Mouse (Mus musculus): ENCODE results near the gene Fbxo46. TPM values are rescaled to one million over a fixed set of nuclear protein-coding genes. Genes with fewer than 3 reads are reported as not detected.
A peak's percentile ranks its signal among the peaks of the same experiment; 100 is the strongest.

Fbxo46 gene
- polyA plus RNA-seq, 1 experiment from 2014 or later = 5.1 TPM

DNA sequence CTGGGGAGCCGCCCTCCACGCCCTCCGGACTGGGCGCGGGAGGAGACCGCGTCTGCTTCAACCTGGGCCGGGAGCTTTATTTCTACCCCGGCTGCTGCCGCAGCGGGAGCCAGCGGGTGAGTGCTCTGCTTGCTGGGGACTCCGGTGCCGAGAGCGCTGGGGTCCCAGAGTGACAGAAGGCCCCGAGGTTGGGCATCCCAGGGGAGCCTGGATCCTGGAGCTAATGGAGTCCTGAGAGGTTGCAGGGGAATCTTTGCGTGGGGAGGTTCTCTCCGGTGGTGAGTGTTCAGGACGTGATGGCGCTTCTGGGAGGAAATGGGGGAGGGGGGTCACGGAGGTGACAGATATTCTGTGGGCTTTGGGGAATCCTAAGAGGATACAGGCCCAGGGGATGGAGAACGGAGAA, 43.1 kb upstream of the Fbxo46 start:
- Histone ChIP-seq H3K9ac (ENCODE audit: low read depth, low read length) (peak overlapping the region; percentile 89), H3K27ac (ENCODE audit: low read depth, low read length) (peak overlapping the region; percentile 58), H3K36me3 (ENCODE audit: control insufficient read depth, insufficient read depth) (peaks cover 29% of the 10 kb centered on the region), H3K27me3 (replicated peaks; ENCODE audit: control insufficient read depth, insufficient read depth, low read length) (0 out of 2 replicates have a peak, but pooled peaks cover 4% of the 10 kb centered on the region), H3K4me1 (replicated peaks; ENCODE audit: control insufficient read depth, insufficient read depth, low read length) (no peaks in the 10 kb centered on the region), H3K9me3 (ENCODE audit: control insufficient read depth) (no peaks in the 10 kb centered on the region), H3K4me3 (ENCODE audit: low read depth, low read length) (peak overlapping the region; percentile 74), H3K4me2 (replicated peaks; ENCODE audit: low read depth) (peak overlapping the region; percentile 91)
- WGBS = 2% methylated on average over 21 of the region's 22 CpGs
- no peak; the same call in 1 of the 2 replicates for ATAC-seq
- no peak for TF ChIP-seq CTCF (IDR thresholded peaks at IDR 0.05; ENCODE audit: low read depth)

DNA sequence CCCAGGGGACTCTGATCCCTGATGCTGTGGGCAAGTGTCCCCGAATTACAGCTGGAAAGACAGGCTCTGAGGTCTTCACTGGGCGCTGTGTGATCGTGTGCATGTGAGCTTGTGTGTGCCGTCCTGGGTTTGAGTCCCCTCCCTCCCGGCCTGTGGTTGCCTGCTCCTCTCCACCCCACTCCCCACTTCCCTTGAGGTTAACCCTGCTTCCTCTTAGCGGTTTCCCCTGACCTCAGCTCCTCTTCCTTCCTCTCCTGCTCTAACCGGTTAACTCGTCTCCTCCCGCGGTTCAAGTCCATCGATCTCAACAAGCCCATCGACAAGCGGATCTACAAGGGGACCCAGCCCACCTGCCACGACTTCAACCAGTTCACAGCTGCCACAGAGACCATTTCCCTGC, 41.9 kb upstream of the Fbxo46 start:
- Histone ChIP-seq H3K9ac (ENCODE audit: low read depth, low read length) (no peak overlapping the region), H3K9me3 (ENCODE audit: control insufficient read depth) (no peaks in the 10 kb centered on the region), H3K4me1 (replicated peaks; ENCODE audit: control insufficient read depth, insufficient read depth, low read length) (no peaks in the 10 kb centered on the region), H3K27ac (ENCODE audit: low read depth, low read length) (no peak overlapping the region), H3K4me2 (replicated peaks; ENCODE audit: low read depth) (peak overlapping the region; percentile 91), H3K36me3 (ENCODE audit: control insufficient read depth, insufficient read depth) (peaks cover 35% of the 10 kb centered on the region), H3K27me3 (replicated peaks; ENCODE audit: control insufficient read depth, insufficient read depth, low read length) (0 out of 2 replicates have a peak, but pooled peaks cover 4% of the 10 kb centered on the region), H3K4me3 (ENCODE audit: low read depth, low read length) (no peak overlapping the region)
- TF ChIP-seq CTCF (IDR thresholded peaks at IDR 0.05; ENCODE audit: low read depth) = no peak
- 68% methylated on average over 14 of the region's 14 CpGs for WGBS
- no peak for ATAC-seq

DNA sequence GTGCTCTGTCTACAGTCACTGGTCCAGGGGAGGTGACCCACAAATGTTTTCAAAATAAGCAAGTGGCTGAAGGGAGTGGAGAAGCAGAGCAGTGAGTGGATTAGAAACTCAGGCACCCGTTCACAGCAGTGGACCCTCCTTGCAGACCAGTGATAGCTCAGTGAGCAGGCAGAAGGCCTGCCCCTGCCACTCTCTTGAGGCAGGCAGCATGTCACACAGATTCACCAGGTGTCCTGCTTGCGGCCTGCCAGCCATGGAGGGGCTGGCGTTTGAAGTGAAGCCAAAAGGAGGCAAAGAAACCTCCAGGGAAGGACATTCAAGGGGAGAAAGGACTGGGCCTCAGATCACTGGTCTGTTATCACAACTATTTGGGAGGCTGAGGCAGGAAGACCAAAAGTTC, 40.9 kb upstream of the Fbxo46 start:
- Histone ChIP-seq H3K9ac (ENCODE audit: low read depth, low read length) (no peak overlapping the region), H3K36me3 (ENCODE audit: control insufficient read depth, insufficient read depth) (peaks cover 35% of the 10 kb centered on the region), H3K27ac (ENCODE audit: low read depth, low read length) (no peak overlapping the region; the same call in 1 of the 2 replicates), H3K9me3 (ENCODE audit: control insufficient read depth) (no peaks in the 10 kb centered on the region), H3K27me3 (replicated peaks; ENCODE audit: control insufficient read depth, insufficient read depth, low read length) (0 out of 2 replicates have a peak, but pooled peaks cover 4% of the 10 kb centered on the region), H3K4me3 (ENCODE audit: low read depth, low read length) (no peak overlapping the region), H3K4me2 (replicated peaks; ENCODE audit: low read depth) (no peak overlapping the region), H3K4me1 (replicated peaks; ENCODE audit: control insufficient read depth, insufficient read depth, low read length) (no peaks in the 10 kb centered on the region)
- WGBS = 86% methylated on average over 3 of the region's 3 CpGs
- TF ChIP-seq CTCF (IDR thresholded peaks at IDR 0.05; ENCODE audit: low read depth) = no peak
- ATAC-seq = no peak

DNA sequence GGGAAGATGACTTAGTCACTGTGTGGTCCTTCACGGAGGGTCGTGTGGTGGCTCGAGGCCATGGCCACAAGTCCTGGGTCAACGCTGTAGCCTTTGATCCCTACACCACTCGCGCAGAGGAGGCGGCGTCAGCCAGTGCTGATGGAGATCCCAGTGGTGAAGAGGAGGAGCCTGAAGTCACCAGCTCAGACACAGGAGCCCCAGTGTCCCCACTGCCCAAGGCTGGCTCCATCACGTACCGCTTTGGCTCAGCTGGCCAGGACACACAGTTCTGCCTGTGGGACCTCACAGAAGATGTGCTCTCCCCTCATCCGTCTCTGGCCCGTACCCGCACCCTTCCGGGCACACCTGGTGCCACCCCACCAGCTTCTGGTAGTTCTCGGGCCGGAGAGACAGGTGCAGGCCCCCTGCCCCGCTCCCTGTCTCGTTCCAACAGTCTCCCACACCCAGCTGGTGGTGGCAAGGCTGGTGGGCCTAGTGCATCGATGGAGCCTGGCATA, 39.2 kb upstream of the Fbxo46 start:
- H3K27me3 ChIP-seq (replicated peaks; ENCODE audit: control insufficient read depth, insufficient read depth, low read length) = no peaks in the 10 kb centered on the region
- 92% methylated on average over 19 of the region's 19 CpGs for WGBS

DNA sequence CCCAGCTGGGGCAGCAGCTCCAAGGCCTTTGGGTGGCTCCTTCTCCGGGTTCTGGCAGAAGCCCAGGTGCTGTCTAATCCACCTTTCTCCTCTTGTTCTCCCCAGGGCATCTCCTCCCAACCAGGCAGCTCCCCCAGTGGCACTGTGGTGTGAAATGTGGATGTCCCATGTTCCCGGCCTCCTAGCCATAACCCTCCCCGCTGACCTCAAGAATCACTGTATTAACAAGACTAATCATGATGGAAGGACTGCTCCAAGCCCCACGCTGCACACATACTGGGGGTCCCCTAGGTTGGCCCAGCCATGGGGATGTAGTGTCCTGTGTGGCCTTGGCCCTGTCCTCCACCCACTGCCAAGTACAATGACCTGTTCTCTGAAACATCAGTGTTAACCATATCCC, 37.5 kb upstream of the Fbxo46 start:
- Histone ChIP-seq H3K4me1 (replicated peaks; ENCODE audit: control insufficient read depth, insufficient read depth, low read length) (no peaks in the 10 kb centered on the region), H3K36me3 (ENCODE audit: control insufficient read depth, insufficient read depth) (peaks cover 35% of the 10 kb centered on the region), H3K9me3 (ENCODE audit: control insufficient read depth) (no peaks in the 10 kb centered on the region), H3K27me3 (replicated peaks; ENCODE audit: control insufficient read depth, insufficient read depth, low read length) (no peaks in the 10 kb centered on the region), H3K4me2 (replicated peaks; ENCODE audit: low read depth) (no peak overlapping the region), H3K4me3 (ENCODE audit: low read depth, low read length) (no peak overlapping the region), H3K27ac (ENCODE audit: low read depth, low read length) (no peak overlapping the region), H3K9ac (ENCODE audit: low read depth, low read length) (no peak overlapping the region)
- no peak for TF ChIP-seq CTCF (IDR thresholded peaks at IDR 0.05; ENCODE audit: low read depth)
- ATAC-seq = no peak
- WGBS = 93% methylated on average over 4 of the region's 4 CpGs

More for the DNA sequence above, 39.2 kb upstream of the Fbxo46 start:
- H3K9me3 ChIP-seq (ENCODE audit: control insufficient read depth) = no peaks in the 10 kb centered on the region
- no peak for ATAC-seq
- peaks cover 35% of the 10 kb centered on the region for H3K36me3 ChIP-seq (ENCODE audit: control insufficient read depth, insufficient read depth)
- no peaks in the 10 kb centered on the region for H3K4me1 ChIP-seq (replicated peaks; ENCODE audit: control insufficient read depth, insufficient read depth, low read length)
- H3K27ac ChIP-seq (ENCODE audit: low read depth, low read length) = no peak overlapping the region
- no peak for TF ChIP-seq CTCF (IDR thresholded peaks at IDR 0.05; ENCODE audit: low read depth)
- H3K9ac ChIP-seq (ENCODE audit: low read depth, low read length) = no peak overlapping the region; the same call in 1 of the 2 replicates
- no peak overlapping the region for H3K4me3 ChIP-seq (ENCODE audit: low read depth, low read length)
- no peak overlapping the region for H3K4me2 ChIP-seq (replicated peaks; ENCODE audit: low read depth)

DNA sequence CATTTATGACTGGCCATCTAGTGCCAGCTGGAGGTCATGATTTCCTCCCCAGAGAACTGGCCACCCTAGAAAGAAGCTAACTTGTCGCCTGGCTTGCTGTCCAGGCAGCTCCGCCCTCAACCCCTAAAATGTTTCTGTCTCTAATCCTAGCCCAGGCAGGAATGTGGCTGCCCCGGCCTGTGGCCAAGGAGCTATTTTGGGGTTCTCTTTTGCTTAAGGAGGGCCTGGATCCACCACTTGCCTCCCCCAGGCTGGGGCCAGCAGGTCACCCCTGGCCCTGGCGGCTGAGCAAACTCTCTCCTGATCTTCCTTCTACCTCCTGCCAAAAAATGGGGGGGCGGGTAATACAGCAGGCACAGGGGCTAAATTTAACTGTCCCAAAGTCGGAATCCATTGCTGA, 36.6 kb upstream of the Fbxo46 start:
- no peak for ATAC-seq
- H3K4me3 ChIP-seq (ENCODE audit: low read depth, low read length) = no peak overlapping the region
- no peak for TF ChIP-seq CTCF (IDR thresholded peaks at IDR 0.05; ENCODE audit: low read depth)
- no peak overlapping the region for H3K27ac ChIP-seq (ENCODE audit: low read depth, low read length)
- H3K9me3 ChIP-seq (ENCODE audit: control insufficient read depth) = no peaks in the 10 kb centered on the region
- 58% methylated on average over 6 of the region's 6 CpGs for WGBS
- no peak overlapping the region for H3K9ac ChIP-seq (ENCODE audit: low read depth, low read length)
- H3K36me3 ChIP-seq (ENCODE audit: control insufficient read depth, insufficient read depth) = peaks cover 36% of the 10 kb centered on the region
- peak overlapping the region; percentile 56 for H3K4me2 ChIP-seq (replicated peaks; ENCODE audit: low read depth)
- no peaks in the 10 kb centered on the region for H3K4me1 ChIP-seq (replicated peaks; ENCODE audit: control insufficient read depth, insufficient read depth, low read length)
- no peaks in the 10 kb centered on the region for H3K27me3 ChIP-seq (replicated peaks; ENCODE audit: control insufficient read depth, insufficient read depth, low read length)

All from intestine, postnatal 0 days (tissue).